Mouse (Mus musculus) c-Kit-positive CD71-positive TER-119-positive erythroid progenitor cells, embryonic 14.5 days (primary cell): ENCODE results near the gene Gse1.

ENCODE experiments used
- DNase-seq: peaks from one replicate; pipeline ENCODE4 v3.0.0-alpha.2; 2013; ENCODE audit warnings: low spot score

Gse1 gene

DNA sequence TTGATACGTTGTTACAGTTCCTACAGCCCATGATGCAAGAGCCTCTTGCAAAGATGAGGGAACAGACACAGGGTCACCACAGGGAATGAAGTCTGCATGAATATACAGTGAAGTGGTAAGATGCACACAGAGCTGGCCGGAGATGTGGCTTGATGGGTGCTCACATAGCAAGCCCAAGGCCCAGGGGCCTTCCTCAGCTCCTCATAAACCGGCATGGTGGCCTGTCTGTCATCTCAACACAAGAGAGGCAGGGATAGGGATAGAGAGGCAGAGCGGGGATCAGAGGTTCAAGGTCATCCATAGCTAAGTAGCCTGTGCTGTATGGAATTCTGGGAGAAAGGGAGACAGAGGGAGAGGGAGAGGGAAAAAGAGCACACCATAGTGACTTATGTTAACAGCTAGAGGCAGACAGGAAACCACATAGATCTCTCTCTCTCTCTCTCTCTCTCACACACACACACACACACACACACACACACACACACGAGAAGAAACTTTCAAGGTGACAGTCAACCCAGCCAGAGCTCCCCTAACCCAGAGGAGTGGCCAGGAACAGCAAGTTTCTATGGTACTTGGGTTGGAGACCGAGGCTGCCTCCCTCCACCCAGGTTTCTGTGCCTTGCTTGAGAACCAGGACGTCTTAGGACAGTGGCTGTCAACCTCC, 175.5 kb downstream of the Gse1 start:
- no peak for DNase-seq

DNA sequence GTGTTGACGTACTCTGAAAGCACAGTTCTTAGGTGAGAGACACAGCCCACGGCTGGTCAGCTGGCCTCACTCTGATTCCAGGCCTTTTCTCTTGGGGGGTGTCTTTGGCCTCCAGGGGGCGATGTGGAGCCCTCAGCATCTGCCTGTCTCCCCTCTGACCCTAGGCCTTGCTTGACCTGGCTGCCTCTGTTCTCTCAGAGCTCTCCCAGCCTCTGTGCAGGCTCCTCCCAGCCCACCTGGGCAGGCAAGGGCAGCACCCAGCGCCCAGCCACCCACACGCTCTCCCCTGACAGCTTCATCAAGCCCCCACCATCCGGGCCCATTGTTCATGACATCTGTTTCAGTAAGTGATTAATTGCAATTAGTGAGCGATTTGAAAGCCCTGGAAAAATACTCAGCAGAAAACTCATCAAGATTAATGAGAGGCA, 176.4 kb downstream of the Gse1 start:
- DNase-seq: peak; percentile 57

DNA sequence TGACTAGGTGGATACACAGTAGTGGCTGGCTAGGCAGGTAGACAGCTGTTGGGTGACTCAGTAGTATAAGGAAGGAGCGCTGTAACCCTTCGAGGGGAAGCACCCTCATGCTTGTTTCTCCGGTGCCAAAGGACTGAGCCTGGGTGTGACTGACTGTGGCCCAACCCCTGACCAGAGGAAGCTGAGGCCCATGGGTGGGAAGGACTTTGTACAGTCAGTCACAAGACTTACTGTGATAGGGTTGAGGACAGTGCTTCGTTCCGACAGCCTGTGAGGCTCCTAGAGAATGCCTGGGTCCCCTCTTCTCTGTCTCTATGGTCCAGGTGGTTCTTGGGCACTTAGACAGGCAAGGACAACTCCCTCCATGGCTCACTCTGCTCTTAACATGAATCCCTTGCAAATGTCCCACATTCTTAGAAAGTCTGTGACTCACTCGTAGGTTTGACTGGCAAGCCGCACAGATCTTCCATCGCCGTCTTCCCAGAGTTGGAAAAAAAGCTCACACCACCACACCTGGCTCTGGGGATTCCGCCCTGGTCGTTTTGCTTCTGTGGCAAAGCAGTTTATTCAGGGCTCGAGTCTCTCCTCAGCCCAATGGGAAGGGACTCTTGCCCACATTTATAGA, 177.9 kb downstream of the Gse1 start:
- DNase-seq: no peak

DNA sequence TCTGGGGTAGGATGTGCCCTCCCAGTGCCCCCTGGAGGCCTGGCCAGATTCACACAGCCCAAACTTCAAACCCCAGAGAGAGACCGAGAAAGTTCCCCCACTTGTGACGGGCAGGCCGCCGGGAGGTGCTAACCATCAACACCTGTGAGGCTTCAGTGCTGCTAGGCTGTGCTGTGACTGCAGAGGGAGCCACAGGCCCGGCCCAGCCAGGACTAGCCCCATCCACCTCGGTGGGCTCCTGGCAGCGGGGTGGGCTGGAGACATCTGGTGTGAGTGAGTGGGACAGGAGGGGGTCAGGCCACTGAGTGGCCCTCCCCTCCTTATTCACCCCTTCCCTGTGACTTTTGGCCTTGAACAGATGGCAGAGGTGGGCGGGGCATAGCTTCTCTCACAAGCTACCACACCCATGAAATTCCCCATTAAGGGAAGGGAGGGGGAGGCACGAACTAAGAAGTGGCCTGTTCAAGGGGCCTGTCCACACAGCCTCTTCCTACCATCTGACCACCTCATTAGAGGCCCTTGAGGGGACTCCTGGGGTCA, 179.5 kb downstream of the Gse1 start:
- DNase-seq: peak; percentile 53

DNA sequence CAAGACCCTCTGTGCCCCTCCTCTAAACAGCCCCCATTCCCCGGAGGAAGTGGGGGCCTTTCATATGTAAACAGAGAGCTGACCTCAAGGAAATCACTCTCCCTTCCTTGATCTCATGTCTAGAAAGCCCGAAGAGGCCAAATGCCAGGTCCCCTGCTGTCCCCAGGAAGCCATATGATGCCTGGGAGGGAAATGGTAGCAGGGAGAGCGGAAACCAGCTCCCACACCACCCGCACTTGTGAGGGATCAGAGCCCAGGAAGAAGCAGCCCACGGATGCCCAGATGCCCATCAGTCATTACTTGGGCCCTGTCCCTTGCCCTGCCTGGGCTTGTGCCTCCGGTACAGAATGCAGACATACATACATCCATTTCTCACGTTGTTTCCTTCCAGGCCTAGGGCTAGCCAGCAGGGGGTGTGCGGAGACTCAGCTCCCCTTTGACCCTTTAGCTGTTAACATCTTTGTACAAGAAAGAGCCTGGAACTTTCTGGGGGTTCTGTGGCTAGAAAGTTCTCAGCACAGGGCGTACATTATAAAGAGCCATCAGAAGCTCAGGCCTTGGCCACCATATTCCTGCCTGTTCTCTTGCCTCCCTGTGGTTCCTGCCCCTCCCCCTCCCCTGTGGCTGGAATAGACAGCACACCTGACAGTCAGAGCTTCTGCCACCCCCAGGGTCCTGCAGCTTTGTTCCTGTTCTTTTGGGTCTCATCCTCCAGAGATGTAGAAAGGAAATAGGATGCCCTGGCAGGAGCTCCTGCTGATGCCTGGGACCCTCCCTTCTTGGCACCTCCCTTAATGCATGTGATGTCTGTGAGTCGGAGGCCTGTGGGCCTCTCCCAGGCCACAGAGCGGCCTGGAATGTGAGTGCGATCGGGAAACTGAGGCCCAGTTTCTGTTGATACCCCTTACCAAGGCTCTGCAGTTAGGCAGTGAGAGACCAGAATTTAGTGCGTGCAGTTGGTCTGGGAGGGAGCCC, 180.3 kb downstream of the Gse1 start:
- no peak for DNase-seq

DNA sequence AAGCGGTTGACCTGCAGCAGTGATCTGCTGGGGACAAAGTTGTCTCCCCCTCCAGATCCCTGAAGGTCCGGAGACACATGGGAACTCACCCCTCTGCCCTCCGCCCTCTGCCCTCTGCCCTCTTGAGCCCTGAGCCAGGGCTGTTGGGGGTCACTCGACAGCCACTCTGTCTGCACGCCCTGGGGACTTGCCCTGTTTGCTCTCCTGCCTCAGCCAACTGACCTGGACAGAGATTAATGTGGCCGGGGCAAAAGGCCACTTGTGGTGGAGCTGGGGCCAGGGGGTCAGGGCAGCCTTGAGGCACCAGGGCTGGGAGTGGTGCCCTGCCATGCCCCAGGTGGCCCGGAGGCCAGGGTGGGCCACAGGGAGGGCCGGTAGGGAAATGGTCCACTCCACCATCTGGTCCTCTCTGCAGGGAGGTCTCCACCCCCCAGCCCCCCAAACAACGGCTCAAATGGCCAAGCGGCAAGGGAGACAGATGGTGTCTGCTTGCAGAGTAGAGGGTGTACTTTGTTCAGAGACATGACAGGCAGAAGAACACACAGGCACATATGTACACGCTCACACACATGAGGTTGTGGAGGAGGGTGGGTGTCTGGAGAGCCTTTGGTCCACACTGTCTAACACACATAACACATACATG, 181.2 kb downstream of the Gse1 start:
- no peak for DNase-seq

DNA sequence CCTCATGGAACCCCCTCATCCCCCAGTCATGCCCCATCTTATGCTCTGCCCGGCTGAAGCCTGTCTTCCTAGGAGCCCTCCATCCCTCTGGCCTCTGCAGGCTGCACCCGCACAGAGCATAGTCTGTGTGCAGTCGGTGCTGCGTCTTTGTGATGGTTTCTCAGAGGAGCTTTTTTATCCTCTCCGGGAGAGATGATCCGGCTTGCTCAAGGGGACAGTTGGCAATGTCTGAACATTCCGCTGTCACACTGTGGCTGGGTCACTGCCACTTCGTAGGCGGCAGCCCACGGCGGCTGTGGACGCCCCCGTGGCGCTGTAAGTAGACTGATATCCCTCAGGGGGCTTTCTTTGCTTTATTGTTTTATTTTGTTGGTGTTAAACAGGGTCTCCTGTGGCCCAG, 182.8 kb downstream of the Gse1 start:
- no peak for DNase-seq

DNA sequence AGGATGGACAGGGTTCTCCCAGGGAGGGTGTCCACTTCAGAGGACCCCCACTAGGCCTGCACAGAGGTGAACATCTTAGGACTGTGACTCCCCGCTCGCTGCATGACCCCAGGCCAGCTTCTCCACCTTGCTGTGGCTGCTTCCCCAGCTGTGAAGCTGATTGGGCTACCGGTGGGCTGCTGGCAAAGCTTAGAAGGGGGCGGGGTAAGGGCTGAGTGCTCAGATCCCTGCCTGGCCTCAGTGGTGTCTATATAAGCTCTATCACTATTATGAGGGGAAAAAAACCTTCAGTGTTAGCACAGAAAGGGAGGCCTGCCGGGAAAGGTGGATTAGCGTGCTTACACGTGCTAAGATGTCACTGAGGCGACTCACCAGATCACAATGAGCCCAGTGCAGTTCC, 183.6 kb downstream of the Gse1 start:
- no peak for DNase-seq

DNA sequence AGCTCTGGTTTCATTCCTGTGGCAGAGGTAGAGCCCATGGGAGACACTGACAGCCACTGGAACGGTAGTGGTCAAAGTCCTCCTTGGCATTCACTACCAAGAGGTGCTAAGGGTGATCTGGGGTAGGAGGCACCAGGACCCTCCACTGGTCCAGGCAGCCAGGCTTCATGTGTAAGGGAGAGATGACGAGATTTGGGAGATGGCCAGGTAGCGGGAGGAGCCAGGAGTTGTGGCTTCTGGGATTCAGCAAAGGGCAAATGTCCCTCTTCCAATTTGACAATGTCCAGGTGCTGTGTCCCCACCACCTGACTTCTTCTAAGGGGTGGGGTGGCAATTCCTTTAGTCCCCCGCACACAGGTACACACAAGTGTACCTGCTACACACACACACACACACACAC, 184.1 kb downstream of the Gse1 start:
- no peak for DNase-seq

DNA sequence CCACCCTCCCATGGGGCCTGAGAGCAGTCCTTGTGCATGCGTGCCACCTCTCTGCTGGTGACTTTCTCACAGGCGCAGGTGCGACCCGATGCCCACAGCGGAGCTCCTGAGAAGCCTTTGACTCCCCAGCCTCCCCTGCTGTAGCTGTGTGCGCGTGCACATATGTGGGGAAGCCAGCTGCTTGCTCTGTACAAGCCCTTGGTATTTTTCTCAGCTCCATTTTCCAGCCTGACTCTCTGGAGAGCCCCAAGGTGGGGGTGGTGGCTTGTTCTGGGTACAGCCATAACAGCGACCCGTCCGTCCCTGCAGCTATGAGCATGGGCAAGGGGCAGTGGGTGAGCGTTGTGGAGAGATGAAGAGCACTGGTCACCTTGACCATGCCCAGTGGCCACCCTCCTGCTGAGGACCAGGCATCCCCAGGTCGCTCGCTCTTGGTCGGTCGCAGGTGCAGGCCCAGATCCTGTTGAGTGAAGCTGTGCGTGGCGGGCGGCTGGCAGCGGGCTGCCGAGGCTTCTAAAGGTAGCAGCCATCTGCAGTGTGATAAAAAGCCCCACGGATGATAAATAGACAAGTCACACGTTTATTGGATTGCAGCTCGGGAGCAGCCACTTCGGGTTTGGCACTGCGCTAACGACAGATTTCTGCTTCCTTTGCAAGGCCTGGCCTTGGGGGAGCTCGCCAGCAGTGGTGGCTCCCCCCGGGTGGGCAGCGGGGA, 184.8 kb downstream of the Gse1 start:
- DNase-seq: no peak

DNA sequence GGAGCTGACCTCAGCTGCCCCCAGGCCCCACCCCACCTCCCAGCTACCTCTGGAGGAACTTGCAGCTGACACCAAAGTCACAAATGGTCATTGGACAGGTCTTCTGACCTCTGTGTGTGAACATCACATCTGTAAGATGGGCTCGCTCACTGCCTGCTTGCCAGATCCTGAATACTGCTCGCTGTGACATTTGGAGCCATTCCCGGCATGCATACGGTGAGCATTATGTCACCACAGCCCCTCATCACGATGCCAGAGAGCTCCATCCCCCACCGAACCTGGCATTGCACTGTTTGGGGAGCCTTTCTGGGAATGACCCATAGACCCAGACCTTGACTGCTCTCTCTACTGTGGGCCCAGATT, 185.4 kb downstream of the Gse1 start:
- no peak for DNase-seq

DNA sequence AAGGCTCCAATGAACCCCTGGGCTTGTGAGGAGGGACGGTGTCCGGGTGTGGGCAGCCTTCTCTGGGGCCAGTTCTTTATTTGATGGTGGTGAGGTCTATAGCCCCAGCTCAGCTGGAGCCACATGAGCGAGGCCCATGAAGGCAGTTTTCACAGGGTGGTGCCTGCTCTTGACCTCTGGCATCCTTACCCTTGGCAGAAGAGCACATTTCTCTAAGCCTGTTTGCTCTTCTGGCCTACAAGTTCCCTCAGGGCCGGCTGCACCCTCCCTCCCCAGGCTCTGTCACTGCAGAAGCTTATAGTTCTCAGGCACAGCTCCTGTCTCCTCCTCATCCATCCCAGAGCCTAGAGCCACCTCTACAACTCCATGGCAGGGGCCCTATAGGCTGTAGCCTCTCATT, 186.0 kb downstream of the Gse1 start:
- no peak for DNase-seq

DNA sequence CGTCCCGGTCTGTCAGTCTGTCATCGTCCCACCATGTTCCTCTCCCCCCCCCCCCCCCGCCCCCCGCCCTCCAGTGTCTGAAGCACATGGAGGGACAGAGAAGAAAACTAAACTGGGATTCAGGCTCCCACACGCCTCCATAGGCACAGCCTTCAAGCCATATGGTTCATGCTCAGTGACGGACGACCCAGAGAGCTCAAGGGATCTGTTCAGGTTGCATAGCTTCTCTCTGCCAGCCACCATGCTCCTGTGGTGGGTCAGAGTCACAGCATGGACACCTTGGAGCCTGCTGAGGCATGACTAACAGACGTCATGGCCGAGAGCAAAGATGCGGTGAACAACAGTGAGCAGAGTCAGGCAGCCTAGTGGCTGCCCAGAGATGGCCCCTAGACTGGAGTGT, 187.2 kb downstream of the Gse1 start:
- no peak for DNase-seq

DNA sequence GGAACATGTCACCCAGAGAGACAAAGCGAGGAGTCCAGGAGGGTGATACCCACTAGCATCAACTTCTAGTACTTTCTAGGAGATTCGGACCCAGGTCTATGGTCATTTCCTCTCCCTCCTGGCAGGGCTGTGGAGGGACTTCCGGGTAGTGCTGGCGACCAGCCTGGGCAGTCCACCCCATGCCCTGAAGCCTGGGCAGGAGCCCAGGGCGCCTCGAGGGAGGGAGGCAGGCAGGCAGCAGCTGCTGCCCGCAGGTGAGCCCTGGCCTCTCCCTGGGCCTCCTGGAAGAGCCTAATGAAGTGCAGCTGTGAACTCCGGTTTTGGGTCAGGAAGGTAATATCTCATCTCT, 187.9 kb downstream of the Gse1 start:
- DNase-seq: no peak

DNA sequence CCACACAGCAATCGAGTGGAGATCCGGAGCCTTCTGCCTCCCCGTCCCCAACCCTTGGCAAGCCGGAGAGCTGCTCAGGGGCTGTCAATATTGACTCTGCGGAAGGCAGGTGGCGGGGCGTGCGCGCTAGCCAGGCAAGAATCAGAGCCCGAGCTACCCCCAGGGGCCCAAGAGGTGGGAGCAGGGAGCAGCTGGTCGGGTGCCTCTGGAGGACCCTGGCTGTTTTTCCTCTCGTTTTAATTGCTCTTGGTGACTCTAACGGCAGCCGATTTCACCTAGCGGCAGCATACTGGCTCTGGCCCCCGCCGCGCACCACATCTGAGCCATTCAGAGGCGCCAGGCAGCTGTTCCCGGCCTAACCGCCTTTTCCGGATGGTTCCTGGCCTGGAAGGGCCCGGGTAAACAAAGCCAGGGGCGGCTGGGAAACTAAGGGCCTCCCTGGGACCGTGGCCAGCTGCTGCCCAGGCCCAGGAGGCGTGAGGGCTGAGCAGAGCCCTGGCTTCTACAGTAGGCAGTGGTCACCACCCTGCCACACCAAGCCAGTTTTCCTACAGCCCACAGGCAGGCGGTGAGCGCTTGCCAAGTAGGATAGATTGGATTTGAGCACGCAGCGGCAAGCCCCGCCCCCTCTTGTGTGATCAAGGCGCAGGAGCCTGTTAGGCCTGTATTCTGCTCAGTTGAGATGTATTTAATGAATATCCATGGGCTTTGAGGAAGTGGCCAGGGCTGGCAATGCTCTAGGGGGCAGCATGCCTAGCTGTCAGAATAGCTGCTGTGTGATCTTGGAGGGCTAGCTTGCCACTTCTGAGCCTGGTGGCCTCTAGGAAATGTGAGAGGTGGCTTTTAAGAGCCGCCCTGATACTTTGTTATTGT, 188.5 kb downstream of the Gse1 start:
- no peak for DNase-seq

DNA sequence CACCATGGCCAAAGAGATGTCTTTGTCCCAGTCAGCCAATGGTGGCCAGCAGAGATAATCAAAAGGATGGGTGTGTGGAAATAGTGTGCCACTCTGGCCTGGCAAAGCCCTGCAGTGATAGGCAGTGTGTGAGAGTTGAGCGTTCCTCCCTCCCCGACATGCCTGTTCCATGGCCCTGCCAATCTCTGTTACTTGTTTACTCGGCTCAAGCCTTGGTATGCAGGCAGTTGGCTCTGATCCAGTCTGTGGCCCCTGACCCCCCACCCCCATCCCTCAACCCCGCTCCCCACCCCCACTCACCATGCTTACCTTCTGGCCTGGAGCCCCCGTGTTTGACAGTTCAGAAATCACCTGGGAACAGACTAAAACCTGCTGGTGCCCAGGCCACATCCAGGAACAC, 189.9 kb downstream of the Gse1 start:
- DNase-seq: no peak

DNA sequence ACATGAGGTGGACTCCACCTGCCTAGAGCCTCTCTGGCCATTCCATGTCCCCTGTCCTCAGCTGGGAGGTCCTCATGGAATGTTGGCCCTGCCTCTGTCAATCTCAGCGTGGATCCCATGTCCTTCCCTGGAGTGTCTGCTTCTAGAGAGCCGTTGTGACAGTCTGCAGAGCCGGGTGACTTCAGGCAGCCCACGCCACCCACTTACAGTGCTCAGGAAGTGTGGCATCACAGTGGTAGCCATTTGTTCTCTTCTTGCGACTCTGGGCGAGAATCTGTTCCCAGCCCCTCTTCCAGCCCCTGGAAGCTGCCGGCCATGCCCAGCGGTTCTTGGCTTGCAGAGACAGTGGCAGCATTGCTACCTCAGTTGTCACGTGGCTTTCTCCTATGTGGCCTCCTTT, 191.4 kb downstream of the Gse1 start:
- DNase-seq: no peak

DNA sequence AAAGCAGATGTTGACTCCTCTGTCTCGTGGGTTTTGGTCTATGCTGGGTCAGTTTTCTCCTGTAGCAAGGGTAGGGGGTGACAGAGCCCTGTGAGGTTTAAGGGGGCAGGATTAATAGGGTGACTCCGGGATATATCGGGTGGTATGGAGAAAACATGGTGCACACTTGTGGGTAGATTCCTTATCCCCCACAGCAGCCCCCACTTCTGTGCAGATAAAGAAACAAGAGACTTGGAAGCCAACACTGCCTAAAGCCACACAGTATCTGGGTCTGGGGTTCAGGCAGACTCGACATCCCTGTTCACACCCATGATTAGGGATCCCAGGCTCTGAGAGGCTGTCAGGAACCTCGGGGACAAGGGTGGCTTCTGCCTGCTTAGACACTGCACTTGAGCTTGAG, 192.0 kb downstream of the Gse1 start:
- no peak for DNase-seq

DNA sequence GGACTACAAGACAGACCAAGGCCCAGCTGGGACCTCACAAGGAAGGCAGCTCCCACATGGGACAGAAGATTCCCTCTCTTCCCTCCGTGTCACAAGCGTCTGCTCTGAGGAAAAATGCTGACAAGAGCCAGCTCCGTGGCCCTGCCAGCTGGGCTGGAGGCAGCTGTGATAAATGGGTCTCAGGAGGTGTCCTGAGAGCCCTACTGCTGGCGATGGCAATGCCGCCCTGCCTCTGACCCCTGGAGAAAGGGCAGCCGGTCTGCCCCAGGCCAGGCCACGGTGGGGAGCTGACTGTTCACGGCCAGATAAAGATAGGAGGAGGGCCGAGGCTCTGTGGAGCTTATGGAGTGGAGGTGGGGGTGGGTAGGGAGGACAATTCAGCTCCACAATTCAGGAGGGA, 193.4 kb downstream of the Gse1 start:
- DNase-seq: no peak

DNA sequence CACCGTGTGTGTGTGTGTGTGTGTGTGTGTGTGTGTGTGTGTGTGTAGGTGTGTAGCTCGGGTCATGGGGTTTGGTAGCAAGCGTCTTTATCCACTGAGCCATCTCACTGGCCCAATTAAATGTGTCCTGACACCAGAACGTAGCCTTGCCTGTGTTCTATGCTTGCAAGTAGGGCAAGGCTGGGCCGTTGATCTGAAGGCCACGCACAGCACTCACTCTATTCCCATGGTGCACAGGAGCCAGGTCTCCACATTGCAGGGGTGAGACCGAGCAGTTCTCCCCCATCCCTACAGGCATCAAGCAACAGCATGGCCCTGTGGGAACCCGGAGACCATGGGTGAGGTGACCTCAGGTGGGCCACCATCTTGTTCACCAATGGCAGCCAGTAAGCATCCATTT, 194.0 kb downstream of the Gse1 start:
- DNase-seq: no peak

DNA sequence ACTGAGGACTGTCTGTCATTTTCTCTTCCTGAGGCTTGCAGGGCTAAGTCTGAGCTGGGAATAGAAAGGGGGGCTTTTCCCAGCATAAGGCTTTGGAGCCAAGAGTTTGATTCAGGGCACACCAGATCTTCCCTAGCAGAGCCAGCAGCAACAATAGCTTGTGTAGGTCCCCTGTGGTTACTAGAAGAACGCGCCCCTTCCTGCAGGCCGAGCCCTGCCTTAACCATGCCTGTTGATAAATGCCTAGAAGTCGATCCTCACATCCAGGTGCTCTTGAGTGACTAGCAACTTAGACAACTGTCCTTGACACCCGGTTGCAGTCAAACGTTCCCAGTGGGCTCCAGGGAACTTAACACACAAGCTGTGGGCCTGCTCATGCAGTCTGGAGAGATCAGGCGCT, 195.3 kb downstream of the Gse1 start:
- no peak for DNase-seq
